8 mouse cellular contexts compared by ENCODE assay signal in the genomic region with DNA sequence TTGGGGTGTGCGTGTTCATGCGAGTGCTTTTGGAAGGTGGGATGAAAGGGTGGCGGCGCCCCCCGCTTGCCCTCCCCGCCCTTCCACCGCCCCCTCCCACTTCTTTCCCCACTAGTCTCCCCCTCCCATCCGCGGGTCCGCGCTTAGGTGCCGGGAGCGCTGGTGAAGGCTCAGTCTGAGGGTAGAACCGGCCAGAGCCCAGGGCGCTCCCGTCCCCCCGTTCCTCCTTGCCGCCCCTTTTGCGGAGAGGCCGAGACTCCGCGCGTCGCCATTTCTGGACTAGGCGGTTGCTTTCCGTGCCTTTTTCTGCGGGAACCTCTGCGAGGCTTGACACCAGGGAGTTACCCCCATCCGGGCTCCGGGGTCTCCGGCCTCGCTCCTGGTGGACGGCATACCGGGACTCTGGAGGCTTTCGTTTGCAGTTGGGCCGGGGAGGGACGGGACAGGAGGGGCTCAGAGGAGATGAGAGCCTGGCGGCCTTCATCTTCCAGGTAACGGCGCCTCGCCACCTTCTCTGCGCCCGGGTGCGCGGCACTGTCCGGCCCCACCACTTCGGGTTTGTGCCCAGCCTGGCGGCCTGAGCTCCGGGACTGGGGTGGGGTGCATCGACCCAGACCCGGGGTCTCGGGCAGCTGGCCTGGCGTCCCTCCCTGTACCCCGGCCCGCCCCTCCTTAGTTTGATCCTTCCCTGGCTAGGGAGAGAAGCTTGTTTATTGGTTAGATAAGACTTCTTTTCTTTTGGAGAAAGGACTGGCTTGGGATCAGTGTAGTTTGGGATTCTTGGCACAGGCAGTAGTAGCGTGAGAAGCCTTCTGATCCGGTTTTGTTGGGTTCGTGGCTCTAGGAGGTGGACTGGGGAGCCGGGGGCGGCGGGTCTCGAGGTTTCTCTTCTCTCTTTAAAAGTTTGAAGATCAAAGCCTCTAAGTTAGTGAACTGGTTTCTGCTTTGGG. TPM values are rescaled to one million over a fixed set of nuclear protein-coding genes. Genes with fewer than 3 reads are reported as not detected.
DNase-seq lines count a peak whose midpoint lies in the region; ATAC-seq lines count a peak whose summit lies in the region.

No protein-coding gene starts in this region.

- H3K27me3 ChIP-seq in forebrain, embryonic 13.5 days: no peaks in the 10 kb centered on the region
- no peaks in the 10 kb centered on the region for H3K27me3 ChIP-seq in lung, embryonic 15.5 days

- ATAC-seq in forebrain, embryonic 13.5 days: 0 out of 2 replicates have a peak, but pooled peaks have one; percentile 12
- ATAC-seq in lung, embryonic 15.5 days (ENCODE audit: borderline replicate concordance, extremely low read depth, low FRiP score, low TSS enrichment): peak; percentile 19; the same call in 1 of the 2 replicates

- H3K4me2 ChIP-seq in forebrain, embryonic 13.5 days: peak overlapping the region; percentile 86
- H3K4me2 ChIP-seq in lung, embryonic 15.5 days: peak overlapping the region; percentile 88

- H3K4me3 ChIP-seq in forebrain, embryonic 13.5 days: peak overlapping the region; percentile 93
- H3K4me3 ChIP-seq in lung, embryonic 15.5 days: peak overlapping the region; percentile 77

- H3K9ac ChIP-seq in forebrain, embryonic 13.5 days: peak overlapping the region; percentile 95
- peak overlapping the region; percentile 86 for H3K9ac ChIP-seq in lung, embryonic 15.5 days

- DNase-seq in kidney, adult 18-20 months: peak; percentile 42
- no peak for DNase-seq in kidney, adult 8-10 months
- DNase-seq in adrenal gland, postnatal 25 days: peak; percentile 46
- peak; percentile 48 for DNase-seq in induced T-regulatory cell, adult 2 months (ENCODE audit: low read depth)
- DNase-seq in right cerebral cortex, postnatal 4 days: peak; percentile 43
- no peak for DNase-seq in spleen, adult 18-20 months

- H3K36me3 ChIP-seq in forebrain, embryonic 13.5 days (ENCODE audit: poor library complexity, severe bottlenecking): peaks cover 4% of the 10 kb centered on the region
- H3K36me3 ChIP-seq in lung, embryonic 15.5 days: no peaks in the 10 kb centered on the region

- no peaks in the 10 kb centered on the region; the same call in 1 of the 2 replicates for H3K9me3 ChIP-seq in forebrain, embryonic 13.5 days (replicated peaks)
- no peaks in the 10 kb centered on the region for H3K9me3 ChIP-seq in lung, embryonic 15.5 days

- under 1% methylated on average over 48 of the region's 62 CpGs for WGBS in forebrain, embryonic 13.5 days
- WGBS in lung, embryonic 15.5 days: under 1% methylated on average over 54 of the region's 62 CpGs

- peaks cover 60% of the 10 kb centered on the region for H3K4me1 ChIP-seq in forebrain, embryonic 13.5 days
- peaks cover 51% of the 10 kb centered on the region for H3K4me1 ChIP-seq in lung, embryonic 15.5 days

- peak overlapping the region; percentile 100 for H3K27ac ChIP-seq in forebrain, embryonic 13.5 days
- peak overlapping the region; percentile 100 for H3K27ac ChIP-seq in lung, embryonic 15.5 days

RNA-seq across cellular contexts. Expression of a gene that starts 1.6 kb away (rescaled TPM):
- total RNA-seq in adrenal gland, postnatal 25 days (2021): 42.0 and 43.5 TPM in 2 replicates
- 9.6 and 11.4 TPM in 2 replicates for polyA plus RNA-seq in forebrain, embryonic 13.5 days (2015; fragmentation: Nextera tagmentation; extraction: Ambion mirVana)
- polyA plus RNA-seq in lung, embryonic 15.5 days (2015; fragmentation: Nextera tagmentation; extraction: Ambion mirVana): 8.4 TPM in 2 replicates

Comparison
In these comparisons a context has a peak if more than half of its experiments do, and no peak if none do; other contexts are left out.
1. DNase-seq: peak in kidney, adult 18-20 months (single experiment), adrenal gland, postnatal 25 days (single experiment), induced T-regulatory cell, adult 2 months (single experiment) and right cerebral cortex, postnatal 4 days (single experiment); none in kidney, adult 8-10 months (0 of 2) and spleen, adult 18-20 months (0 of 2).